Mouse (Mus musculus) right cerebral cortex, postnatal 25 days (tissue): ENCODE data around the gene Tshz2.

Experiments used
- DNase-seq: peaks from one replicate; pipeline ENCODE4 v3.0.0; 2022

The Tshz2 gene

GRCm38 (mm10) chr2:170023741-170024140 lies 390.9 kb downstream of the Tshz2 start:
- DNase-seq: no peak

- DNase-seq: no peak
Measured at GRCm38 (mm10) chr2:170024939-170025338, 392.1 kb downstream of the Tshz2 start.

- no peak for DNase-seq
Measured at GRCm38 (mm10) chr2:170025896-170026295, 393.1 kb downstream of the Tshz2 start.

GRCm38 (mm10) chr2:170027837-170028236 lies 395.0 kb downstream of the Tshz2 start:
- DNase-seq: no peak

- DNase-seq: no peak
Measured at GRCm38 (mm10) chr2:170028488-170029303, 395.9 kb downstream of the Tshz2 start.

- no peak for DNase-seq
Measured at GRCm38 (mm10) chr2:170029304-170029856, 396.6 kb downstream of the Tshz2 start.

- no peak for DNase-seq
Measured at GRCm38 (mm10) chr2:170031226-170031625, 398.4 kb downstream of the Tshz2 start.

- DNase-seq: no peak
Measured at GRCm38 (mm10) chr2:170031872-170032271, 399.1 kb downstream of the Tshz2 start.

GRCm38 (mm10) chr2:170033219-170033618 lies 400.4 kb downstream of the Tshz2 start:
- DNase-seq: no peak

GRCm38 (mm10) chr2:170034794-170035193 lies 402.0 kb downstream of the Tshz2 start:
- no peak for DNase-seq

- no peak for DNase-seq
Measured at GRCm38 (mm10) chr2:170036791-170037241, 404.0 kb downstream of the Tshz2 start.

GRCm38 (mm10) chr2:170037346-170037745 lies 404.5 kb downstream of the Tshz2 start:
- no peak for DNase-seq

- no peak for DNase-seq
Measured at GRCm38 (mm10) chr2:170039772-170040171, 407.0 kb downstream of the Tshz2 start.

- no peak for DNase-seq
Measured at GRCm38 (mm10) chr2:170041101-170041500, 408.3 kb downstream of the Tshz2 start.

GRCm38 (mm10) chr2:170042471-170043213 lies 409.8 kb downstream of the Tshz2 start:
- DNase-seq: no peak

GRCm38 (mm10) chr2:170043290-170043689 lies 410.5 kb downstream of the Tshz2 start:
- DNase-seq: no peak

GRCm38 (mm10) chr2:170045896-170046295 lies 413.1 kb downstream of the Tshz2 start:
- DNase-seq: no peak

GRCm38 (mm10) chr2:170046371-170047145 lies 413.7 kb downstream of the Tshz2 start:
- DNase-seq: no peak

- no peak for DNase-seq
Measured at GRCm38 (mm10) chr2:170048831-170049230, 416.0 kb downstream of the Tshz2 start.

GRCm38 (mm10) chr2:170050651-170051050 lies 417.8 kb downstream of the Tshz2 start:
- no peak for DNase-seq

- DNase-seq: no peak
Measured at GRCm38 (mm10) chr2:170051441-170051840, 418.6 kb downstream of the Tshz2 start.

- DNase-seq: no peak
Measured at GRCm38 (mm10) chr2:170054943-170055342, 422.1 kb downstream of the Tshz2 start.

GRCm38 (mm10) chr2:170055413-170055812 lies 422.6 kb downstream of the Tshz2 start:
- DNase-seq: no peak
